Mouse (Mus musculus): ENCODE measurements around the gene Asb14. TPM values are rescaled to one million over a fixed set of nuclear protein-coding genes. Genes with fewer than 3 reads are reported as not detected.

The Asb14 gene
- polyA plus RNA-seq (2015; fragmentation: Nextera tagmentation; extraction: Ambion mirVana): 1.1 and 1.8 TPM in 2 replicates

DNA sequence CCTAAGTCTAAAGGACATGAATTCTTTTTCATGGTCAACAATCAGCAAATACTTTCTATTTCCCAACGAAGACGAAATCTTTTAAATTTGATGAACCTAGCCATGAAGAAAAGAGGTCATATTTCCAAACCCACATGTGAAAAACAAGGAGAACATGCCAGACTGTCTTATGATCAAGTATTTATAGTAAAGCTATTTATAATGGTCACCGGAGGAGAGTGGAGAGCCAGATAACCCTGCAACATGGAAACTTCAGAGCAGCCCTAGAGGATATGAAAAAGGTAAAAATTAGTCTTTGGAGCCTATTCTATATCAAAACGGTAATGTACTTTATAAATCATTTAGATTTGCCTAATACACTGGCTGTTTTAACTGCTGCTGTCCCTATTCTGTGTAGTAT is at the start of gene Asb14:
Asb14 (plus strand) TSS at position 166 of the 400 bp plus-strand sequence.
- Histone ChIP-seq H3K36me3 (no peaks in the 10 kb centered on the region), H3K4me2 (no peak within 1 kb of the TSS), H3K9ac (no peak within 1 kb of the TSS), H3K4me1 (replicated peaks) (peaks cover 6% of the 10 kb centered on the region; the same call in 1 of the 2 replicates), H3K9me3 (replicated peaks) (no peaks in the 10 kb centered on the region), H3K27ac (peak within 1 kb of the TSS; percentile 26; the same call in 1 of the 2 replicates), H3K27me3 (no peaks in the 10 kb centered on the region), H3K4me3 (no peak within 1 kb of the TSS)
- ATAC-seq (replicated peaks; ENCODE audit: insufficient number of reproducible peaks, insufficient read depth, low FRiP score, low read depth): no peak
- 76% methylated on average over 4 of the region's 4 CpGs for WGBS

DNA sequence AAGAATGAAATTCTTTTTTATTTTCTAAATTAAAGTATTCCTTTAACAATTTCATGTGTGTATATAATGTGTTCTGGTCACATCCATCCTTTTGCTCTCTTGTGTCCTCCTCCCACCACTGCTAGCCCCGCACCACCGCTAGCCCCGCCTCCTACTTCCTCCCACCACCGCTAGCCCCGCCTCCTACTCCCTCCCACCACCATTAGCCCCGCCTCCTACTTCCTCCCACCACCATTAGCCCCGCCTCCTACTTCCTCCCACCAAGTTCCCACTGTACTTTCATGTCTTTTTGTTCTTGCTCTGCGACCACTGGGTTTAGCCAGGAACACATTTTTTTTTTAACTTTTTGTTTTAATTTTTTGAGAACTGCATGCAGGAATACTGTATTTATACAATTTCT is 41.3 kb upstream of the Asb14 start:
- WGBS: 72% methylated on average over 8 of the region's 8 CpGs
- Histone ChIP-seq H3K9me3 (replicated peaks) (no peaks in the 10 kb centered on the region), H3K27me3 (no peaks in the 10 kb centered on the region), H3K4me2 (no peak overlapping the region), H3K4me3 (no peak overlapping the region), H3K36me3 (no peaks in the 10 kb centered on the region), H3K9ac (no peak overlapping the region), H3K27ac (no peak overlapping the region), H3K4me1 (replicated peaks) (no peaks in the 10 kb centered on the region)
- ATAC-seq (replicated peaks; ENCODE audit: insufficient number of reproducible peaks, insufficient read depth, low FRiP score, low read depth): no peak

DNA sequence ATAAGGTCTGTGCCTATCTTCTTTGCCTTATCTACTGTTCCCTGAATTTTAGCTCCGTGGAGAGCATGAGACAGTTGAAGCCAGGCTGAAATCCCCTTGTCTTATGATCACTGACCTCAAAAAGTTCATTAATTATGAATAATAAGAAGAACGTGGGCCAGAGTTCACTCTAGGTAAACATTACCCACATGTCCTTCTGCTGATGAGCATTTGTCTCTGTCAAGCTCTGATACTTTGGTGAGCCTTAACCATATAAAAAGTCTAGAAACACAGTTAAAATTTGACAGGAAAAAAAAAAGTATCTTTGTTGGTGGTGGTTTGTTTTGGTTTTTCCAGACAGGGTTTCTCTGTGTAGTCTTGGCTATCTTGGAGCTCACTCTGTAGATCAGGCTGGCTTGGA is 40.3 kb upstream of the Asb14 start:
- H3K27ac ChIP-seq: no peak overlapping the region
- no peaks in the 10 kb centered on the region for H3K27me3 ChIP-seq
- H3K36me3 ChIP-seq: no peaks in the 10 kb centered on the region
- no peak overlapping the region for H3K4me3 ChIP-seq
- WGBS: 52% methylated on average over 2 of the region's 2 CpGs
- H3K4me2 ChIP-seq: no peak overlapping the region
- no peaks in the 10 kb centered on the region for H3K9me3 ChIP-seq (replicated peaks)
- no peak overlapping the region for H3K9ac ChIP-seq
- H3K4me1 ChIP-seq (replicated peaks): no peaks in the 10 kb centered on the region
- no peak for ATAC-seq (replicated peaks; ENCODE audit: insufficient number of reproducible peaks, insufficient read depth, low FRiP score, low read depth)

DNA sequence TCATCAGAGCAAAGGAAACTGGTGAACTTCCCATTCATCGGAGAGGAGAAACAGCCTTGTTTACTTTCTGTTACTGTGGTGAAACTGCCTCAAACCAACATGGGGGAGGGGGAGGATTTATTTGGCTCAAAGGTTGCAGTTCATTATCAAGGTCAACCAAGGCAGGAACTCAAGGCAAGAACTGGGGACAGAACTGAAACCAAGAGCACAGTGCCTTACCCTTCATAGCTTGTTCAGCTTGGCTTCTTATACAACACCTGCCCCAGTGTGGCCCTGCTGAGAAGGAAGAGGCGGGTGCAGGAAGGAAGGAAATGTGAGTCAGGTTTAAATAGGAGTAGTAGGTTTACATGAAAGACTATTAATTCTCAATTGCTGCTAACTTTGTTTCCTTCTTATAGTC is 36.0 kb upstream of the Asb14 start:
- Histone ChIP-seq H3K9ac (no peak overlapping the region), H3K9me3 (replicated peaks) (no peaks in the 10 kb centered on the region), H3K27me3 (no peaks in the 10 kb centered on the region), H3K36me3 (no peaks in the 10 kb centered on the region), H3K4me1 (replicated peaks) (no peaks in the 10 kb centered on the region), H3K4me2 (no peak overlapping the region), H3K27ac (no peak overlapping the region), H3K4me3 (no peak overlapping the region)
- no peak for ATAC-seq (replicated peaks; ENCODE audit: insufficient number of reproducible peaks, insufficient read depth, low FRiP score, low read depth)
- 57% methylated on average over 2 of the region's 2 CpGs for WGBS

DNA sequence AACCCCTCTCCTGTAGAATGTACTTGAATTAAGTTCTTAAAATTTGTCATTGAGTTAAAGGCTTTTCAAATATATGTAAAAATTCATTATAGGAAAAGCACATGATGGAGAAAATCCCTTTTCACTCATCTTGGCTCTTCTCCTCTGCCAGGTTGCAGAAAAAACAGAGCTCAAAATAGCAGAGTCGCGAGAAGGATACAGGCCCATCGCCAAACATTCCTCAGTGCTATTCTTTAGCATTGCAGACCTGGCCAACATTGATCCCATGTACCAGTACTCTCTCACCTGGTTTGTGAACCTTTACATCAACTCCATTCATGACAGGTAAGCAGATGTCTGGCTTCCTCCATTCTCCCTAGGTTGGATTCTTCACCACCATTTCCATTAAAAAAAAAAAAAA is 35.3 kb upstream of the Asb14 start:
- H3K27me3 ChIP-seq: no peaks in the 10 kb centered on the region
- H3K4me2 ChIP-seq: no peak overlapping the region
- H3K4me1 ChIP-seq (replicated peaks): no peaks in the 10 kb centered on the region
- no peak for ATAC-seq (replicated peaks; ENCODE audit: insufficient number of reproducible peaks, insufficient read depth, low FRiP score, low read depth)
- no peak overlapping the region for H3K4me3 ChIP-seq
- WGBS: 68% methylated on average over 3 of the region's 3 CpGs
- no peaks in the 10 kb centered on the region for H3K9me3 ChIP-seq (replicated peaks)
- H3K27ac ChIP-seq: no peak overlapping the region
- H3K36me3 ChIP-seq: no peaks in the 10 kb centered on the region
- no peak overlapping the region for H3K9ac ChIP-seq

DNA sequence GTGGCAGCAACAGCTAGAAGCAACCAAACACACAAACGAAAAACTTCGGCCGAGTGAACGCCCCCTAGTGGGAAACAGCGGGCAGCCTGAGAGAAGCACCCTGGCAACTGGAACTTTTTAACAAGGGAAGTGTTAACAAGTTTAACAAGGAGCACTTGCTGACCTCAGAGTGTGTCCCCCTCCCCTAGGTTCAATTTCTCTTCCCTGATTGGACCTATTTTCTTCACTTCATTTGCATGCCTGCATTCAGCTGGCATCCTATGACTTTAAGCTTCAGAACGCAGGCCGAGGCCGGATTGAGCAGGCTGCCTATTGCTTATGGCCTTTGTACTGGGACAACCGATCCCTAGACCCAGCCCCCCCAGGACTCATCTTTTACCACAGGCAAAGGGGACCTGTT is 27.0 kb upstream of the Asb14 start:
- Histone ChIP-seq H3K4me3 (no peak overlapping the region), H3K36me3 (no peaks in the 10 kb centered on the region), H3K9ac (no peak overlapping the region), H3K4me2 (no peak overlapping the region), H3K27me3 (no peaks in the 10 kb centered on the region), H3K9me3 (replicated peaks) (no peaks in the 10 kb centered on the region), H3K4me1 (replicated peaks) (no peaks in the 10 kb centered on the region), H3K27ac (no peak overlapping the region)
- WGBS: 60% methylated on average over 9 of the region's 9 CpGs
- ATAC-seq (replicated peaks; ENCODE audit: insufficient number of reproducible peaks, insufficient read depth, low FRiP score, low read depth): no peak

DNA sequence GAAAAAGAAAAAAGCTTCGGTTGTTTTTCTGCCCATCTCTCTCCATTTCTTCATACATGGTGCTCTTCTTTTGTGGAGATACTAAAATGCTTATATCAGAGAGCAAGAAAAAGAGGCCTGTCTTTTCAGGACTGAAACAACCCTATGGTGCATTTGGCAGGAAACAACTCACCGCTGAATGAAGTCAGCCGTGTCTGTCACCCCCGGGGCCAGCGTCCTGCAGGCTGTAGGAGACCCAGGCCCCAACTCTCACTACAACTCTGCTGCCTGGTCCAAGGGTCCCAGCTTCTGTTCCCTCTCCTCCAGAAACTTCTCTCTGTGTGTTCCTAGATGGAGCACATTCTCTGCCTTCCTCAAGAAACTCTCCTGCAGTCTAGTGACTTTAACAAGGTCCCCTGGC is 26.1 kb upstream of the Asb14 start:
- no peaks in the 10 kb centered on the region for H3K27me3 ChIP-seq

DNA sequence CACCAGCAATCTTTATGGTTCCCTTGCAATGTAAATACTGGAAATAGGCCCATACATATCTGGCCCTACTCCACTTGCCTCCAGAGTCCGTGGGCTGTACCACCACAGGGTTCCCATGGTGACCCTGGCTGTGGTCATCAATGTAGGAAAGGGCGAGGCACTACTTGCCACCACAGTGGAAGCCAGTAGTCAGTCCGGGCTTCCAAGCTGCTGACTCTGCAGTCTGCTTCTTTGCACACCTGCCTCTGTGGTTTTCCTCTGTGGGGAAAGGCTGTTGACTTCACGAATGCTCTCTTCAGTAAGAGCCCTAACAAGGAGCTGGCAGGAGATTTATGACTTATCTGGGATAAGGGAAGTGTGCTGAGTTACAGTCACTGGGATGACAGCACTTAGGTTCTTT is 15.6 kb upstream of the Asb14 start:
- Histone ChIP-seq H3K4me1 (replicated peaks) (no peaks in the 10 kb centered on the region), H3K9me3 (replicated peaks) (no peaks in the 10 kb centered on the region), H3K27ac (no peak overlapping the region), H3K4me2 (no peak overlapping the region), H3K9ac (no peak overlapping the region), H3K4me3 (no peak overlapping the region), H3K27me3 (no peaks in the 10 kb centered on the region), H3K36me3 (no peaks in the 10 kb centered on the region)
- WGBS: 66% methylated on average over 4 of the region's 4 CpGs
- no peak for ATAC-seq (replicated peaks; ENCODE audit: insufficient number of reproducible peaks, insufficient read depth, low FRiP score, low read depth)

More for the DNA sequence above, 26.1 kb upstream of the Asb14 start:
- no peak for ATAC-seq (replicated peaks; ENCODE audit: insufficient number of reproducible peaks, insufficient read depth, low FRiP score, low read depth)
- H3K9me3 ChIP-seq (replicated peaks): no peaks in the 10 kb centered on the region
- H3K4me2 ChIP-seq: no peak overlapping the region
- no peak overlapping the region for H3K4me3 ChIP-seq
- 81% methylated on average over 5 of the region's 5 CpGs for WGBS
- H3K9ac ChIP-seq: no peak overlapping the region
- no peaks in the 10 kb centered on the region for H3K36me3 ChIP-seq
- no peaks in the 10 kb centered on the region for H3K4me1 ChIP-seq (replicated peaks)
- H3K27ac ChIP-seq: no peak overlapping the region

DNA sequence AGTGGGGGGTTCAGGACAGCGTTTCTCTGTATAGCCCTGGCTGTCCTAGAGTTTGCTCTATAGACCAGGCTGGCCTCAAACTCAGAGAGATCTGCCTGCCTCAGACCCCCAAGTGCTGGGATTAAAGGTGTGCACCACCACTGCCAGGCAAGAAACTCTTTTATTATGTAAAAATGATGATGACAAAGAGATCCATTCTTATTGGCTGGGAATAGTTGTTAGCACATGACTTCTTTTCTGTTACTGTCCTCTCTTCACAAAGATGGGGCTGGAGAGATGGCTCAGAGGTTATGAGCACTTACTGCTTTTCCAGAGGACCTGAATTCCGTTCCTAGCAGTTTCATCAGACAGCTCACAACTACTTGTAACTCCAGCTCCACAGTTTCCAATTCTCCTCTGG is 14.4 kb upstream of the Asb14 start:
- no peaks in the 10 kb centered on the region for H3K4me1 ChIP-seq (replicated peaks)
- no peak overlapping the region for H3K4me2 ChIP-seq
- no peak overlapping the region for H3K27ac ChIP-seq
- H3K9me3 ChIP-seq (replicated peaks): no peaks in the 10 kb centered on the region
- no peak overlapping the region for H3K9ac ChIP-seq
- no peak for ATAC-seq (replicated peaks; ENCODE audit: insufficient number of reproducible peaks, insufficient read depth, low FRiP score, low read depth)
- no peaks in the 10 kb centered on the region for H3K36me3 ChIP-seq
- H3K4me3 ChIP-seq: no peak overlapping the region
- 78% methylated on average over 2 of the region's 2 CpGs for WGBS
- H3K27me3 ChIP-seq: no peaks in the 10 kb centered on the region

DNA sequence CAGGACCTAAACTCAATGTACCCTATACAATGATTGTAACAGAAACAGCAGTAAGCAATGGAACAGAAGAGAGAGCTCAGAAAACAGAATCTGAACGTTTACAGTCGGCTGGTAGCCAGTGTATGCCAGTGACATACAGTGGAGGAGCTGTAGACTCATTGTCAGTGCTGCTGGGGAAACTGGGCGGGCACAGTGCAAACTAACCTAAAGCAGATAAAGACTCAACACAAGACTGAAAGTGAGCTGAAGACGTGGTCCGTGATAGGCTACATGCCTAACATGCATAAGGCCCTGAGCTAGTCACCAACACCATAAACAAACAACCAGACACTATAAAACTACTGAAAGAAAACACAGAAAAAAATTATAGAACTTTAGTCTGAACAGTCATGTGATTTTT is 12.7 kb upstream of the Asb14 start:
- Histone ChIP-seq H3K4me3 (no peak overlapping the region), H3K4me1 (replicated peaks) (no peaks in the 10 kb centered on the region), H3K4me2 (no peak overlapping the region), H3K9me3 (replicated peaks) (no peaks in the 10 kb centered on the region), H3K27ac (no peak overlapping the region), H3K9ac (no peak overlapping the region), H3K27me3 (no peaks in the 10 kb centered on the region), H3K36me3 (no peaks in the 10 kb centered on the region)
- WGBS: 70% methylated on average over 5 of the region's 5 CpGs
- ATAC-seq (replicated peaks; ENCODE audit: insufficient number of reproducible peaks, insufficient read depth, low FRiP score, low read depth): no peak

DNA sequence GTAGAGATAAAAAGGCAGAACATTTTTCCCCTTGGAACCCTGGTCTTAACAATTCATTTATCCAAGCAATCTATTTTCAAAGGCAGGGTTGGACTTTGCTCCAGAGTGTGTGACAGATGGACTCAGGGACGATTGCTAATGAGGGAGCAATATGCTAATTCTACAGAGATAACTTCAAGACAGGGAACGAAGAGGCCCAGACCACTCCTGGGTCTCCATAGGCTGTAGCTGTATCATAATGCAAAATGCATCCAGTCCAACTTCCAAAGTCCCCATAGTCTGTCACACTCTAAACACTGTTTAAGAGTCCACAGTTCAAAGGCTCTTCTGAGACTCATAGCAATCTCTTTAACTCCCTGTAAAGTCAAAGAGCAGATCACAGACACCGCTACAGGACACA is 7.1 kb upstream of the Asb14 start:
- no peaks in the 10 kb centered on the region for H3K27me3 ChIP-seq
- H3K4me2 ChIP-seq: no peak overlapping the region
- no peaks in the 10 kb centered on the region for H3K4me1 ChIP-seq (replicated peaks)
- no peaks in the 10 kb centered on the region for H3K9me3 ChIP-seq (replicated peaks)
- 67% methylated on average over 3 of the region's 3 CpGs for WGBS
- H3K9ac ChIP-seq: no peak overlapping the region
- no peak for ATAC-seq (replicated peaks; ENCODE audit: insufficient number of reproducible peaks, insufficient read depth, low FRiP score, low read depth)
- H3K36me3 ChIP-seq: no peaks in the 10 kb centered on the region
- no peak overlapping the region for H3K4me3 ChIP-seq
- H3K27ac ChIP-seq: no peak overlapping the region

DNA sequence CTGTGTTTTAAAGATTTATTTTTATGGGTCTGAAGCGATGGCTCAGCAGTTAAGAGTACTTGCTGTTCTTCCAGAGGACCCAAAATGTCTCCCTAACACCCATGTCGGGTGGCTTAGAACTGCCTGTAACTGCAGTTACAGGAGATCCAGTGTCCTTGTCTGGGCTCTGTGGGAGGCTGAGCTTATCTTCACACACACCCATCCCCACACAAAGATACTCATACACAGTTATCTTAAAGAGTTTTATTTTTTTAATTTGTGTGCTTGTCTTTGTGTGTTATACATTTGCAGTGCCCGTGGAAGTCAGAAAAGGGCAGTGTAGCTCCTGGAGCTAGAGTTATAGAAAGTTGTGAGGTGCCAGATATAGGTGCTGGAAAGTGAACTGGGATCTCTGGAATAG is 3.6 kb upstream of the Asb14 start:
- H3K4me3 ChIP-seq: no peak overlapping the region
- H3K36me3 ChIP-seq: no peaks in the 10 kb centered on the region
- WGBS: 79% methylated on average over 3 of the region's 3 CpGs
- H3K4me2 ChIP-seq: no peak overlapping the region
- H3K27me3 ChIP-seq: no peaks in the 10 kb centered on the region
- H3K9me3 ChIP-seq (replicated peaks): no peaks in the 10 kb centered on the region
- no peak for ATAC-seq (replicated peaks; ENCODE audit: insufficient number of reproducible peaks, insufficient read depth, low FRiP score, low read depth)
- H3K4me1 ChIP-seq (replicated peaks): peaks cover 6% of the 10 kb centered on the region; the same call in 1 of the 2 replicates
- no peak overlapping the region for H3K27ac ChIP-seq
- H3K9ac ChIP-seq: no peak overlapping the region

Data from heart, embryonic 15.5 days (tissue).